Mouse (Mus musculus): ENCODE measurements around the gene Mitf.

Gene Mitf

GRCm38 (mm10) chr6:97821811-97822210 lies 15.0 kb downstream of the Mitf start:
- DNase-seq (ENCODE audit: low read depth, low spot score) = no peak

- DNase-seq (ENCODE audit: low read depth, low spot score) = no peak
Observed at GRCm38 (mm10) chr6:97826642-97827275, 19.9 kb downstream of the Mitf start.

- no peak for DNase-seq (ENCODE audit: low read depth, low spot score)
Observed at GRCm38 (mm10) chr6:97828021-97828420, 21.2 kb downstream of the Mitf start.

GRCm38 (mm10) chr6:97828822-97829719 lies 22.2 kb downstream of the Mitf start:
- no peak for DNase-seq (ENCODE audit: low read depth, low spot score)

GRCm38 (mm10) chr6:97832501-97832900 lies 25.6 kb downstream of the Mitf start:
- DNase-seq (ENCODE audit: low read depth, low spot score) = no peak

GRCm38 (mm10) chr6:97836176-97836575 lies 29.3 kb downstream of the Mitf start:
- no peak for DNase-seq (ENCODE audit: low read depth, low spot score)

GRCm38 (mm10) chr6:97837711-97838110 lies 30.9 kb downstream of the Mitf start:
- DNase-seq (ENCODE audit: low read depth, low spot score) = no peak

GRCm38 (mm10) chr6:97839568-97839967 lies 32.7 kb downstream of the Mitf start:
- DNase-seq (ENCODE audit: low read depth, low spot score) = no peak

GRCm38 (mm10) chr6:97844112-97844511 lies 37.3 kb downstream of the Mitf start:
- no peak for DNase-seq (ENCODE audit: low read depth, low spot score)

GRCm38 (mm10) chr6:97848191-97848857 lies 41.5 kb downstream of the Mitf start:
- no peak for DNase-seq (ENCODE audit: low read depth, low spot score)

- DNase-seq (ENCODE audit: low read depth, low spot score) = no peak
Observed at GRCm38 (mm10) chr6:97854236-97854635, 47.4 kb downstream of the Mitf start.

GRCm38 (mm10) chr6:97855420-97856170 lies 48.7 kb downstream of the Mitf start:
- no peak for DNase-seq (ENCODE audit: low read depth, low spot score)

- no peak for DNase-seq (ENCODE audit: low read depth, low spot score)
Observed at GRCm38 (mm10) chr6:97856502-97856901, 49.6 kb downstream of the Mitf start.

- DNase-seq (ENCODE audit: low read depth, low spot score) = no peak
Observed at GRCm38 (mm10) chr6:97857690-97858089, 50.8 kb downstream of the Mitf start.

GRCm38 (mm10) chr6:97866575-97866974 lies 59.7 kb downstream of the Mitf start:
- DNase-seq (ENCODE audit: low read depth, low spot score) = no peak

- DNase-seq (ENCODE audit: low read depth, low spot score) = no peak
Observed at GRCm38 (mm10) chr6:97868005-97868404, 61.2 kb downstream of the Mitf start.

GRCm38 (mm10) chr6:97869953-97870352 lies 63.1 kb downstream of the Mitf start:
- no peak for DNase-seq (ENCODE audit: low read depth, low spot score)

GRCm38 (mm10) chr6:97871296-97872030 lies 64.6 kb downstream of the Mitf start:
- DNase-seq (ENCODE audit: low read depth, low spot score) = no peak

GRCm38 (mm10) chr6:97873102-97873501 lies 66.2 kb downstream of the Mitf start:
- no peak for DNase-seq (ENCODE audit: low read depth, low spot score)

GRCm38 (mm10) chr6:97876990-97877389 lies 70.1 kb downstream of the Mitf start:
- no peak for DNase-seq (ENCODE audit: low read depth, low spot score)

- no peak for DNase-seq (ENCODE audit: low read depth, low spot score)
Observed at GRCm38 (mm10) chr6:97877492-97877891, 70.6 kb downstream of the Mitf start.

All from WW6 (cell line).